Mouse (Mus musculus): ENCODE measurements around the gene Stxbp1.

DNA sequence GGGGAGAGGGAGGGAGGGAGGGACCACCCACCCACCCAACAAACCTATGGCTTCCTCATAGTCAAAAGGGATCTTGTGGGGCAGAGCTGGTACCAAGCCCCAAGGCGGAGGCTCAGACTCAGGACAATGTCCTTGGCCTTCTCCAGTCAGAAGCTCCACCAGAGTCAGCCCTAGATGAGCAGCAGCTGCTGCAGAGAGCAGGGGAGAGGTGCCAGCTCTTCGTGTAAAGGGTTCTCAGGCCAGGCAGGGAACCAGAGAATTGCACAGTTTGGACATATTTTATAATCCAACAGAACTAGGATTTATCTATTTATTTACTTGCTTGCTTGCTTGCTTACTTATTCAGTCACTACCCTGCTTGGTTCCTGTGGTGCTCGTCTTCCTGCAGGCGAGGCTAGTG is 107.7 kb downstream of the Stxbp1 start:
- TF ChIP-seq CTCF (IDR thresholded peaks at IDR 0.05; ENCODE audit: extremely low read depth, insufficient read depth, insufficient read length, insufficient replicate concordance) (no peak), POLR2A (IDR thresholded peaks at IDR 0.05; ENCODE audit: low read depth, low read length) (no peak)
